Mouse (Mus musculus) cortical plate, adult 2 months (tissue): ENCODE results near the gene Tpgs1.

Experiments used
- CTCF ChIP-seq: fragments of 200-500 bp; IDR thresholded peaks from 2 replicates; pipeline ENCODE4 v1.5.1; 2011; ENCODE audit warnings: mild to moderate bottlenecking, control low read depth, low read length; ENCODE audit not compliant: insufficient read depth; ENCODE audit errors: extremely low read depth
- POLR2A ChIP-seq: fragments of 200-500 bp; IDR thresholded peaks from 2 replicates; pipeline ENCODE4 v1.6.1; 2011; ENCODE audit warnings: mild to moderate bottlenecking, low read length, control low read depth; ENCODE audit not compliant: insufficient read depth; ENCODE audit errors: extremely low read depth

DNA sequence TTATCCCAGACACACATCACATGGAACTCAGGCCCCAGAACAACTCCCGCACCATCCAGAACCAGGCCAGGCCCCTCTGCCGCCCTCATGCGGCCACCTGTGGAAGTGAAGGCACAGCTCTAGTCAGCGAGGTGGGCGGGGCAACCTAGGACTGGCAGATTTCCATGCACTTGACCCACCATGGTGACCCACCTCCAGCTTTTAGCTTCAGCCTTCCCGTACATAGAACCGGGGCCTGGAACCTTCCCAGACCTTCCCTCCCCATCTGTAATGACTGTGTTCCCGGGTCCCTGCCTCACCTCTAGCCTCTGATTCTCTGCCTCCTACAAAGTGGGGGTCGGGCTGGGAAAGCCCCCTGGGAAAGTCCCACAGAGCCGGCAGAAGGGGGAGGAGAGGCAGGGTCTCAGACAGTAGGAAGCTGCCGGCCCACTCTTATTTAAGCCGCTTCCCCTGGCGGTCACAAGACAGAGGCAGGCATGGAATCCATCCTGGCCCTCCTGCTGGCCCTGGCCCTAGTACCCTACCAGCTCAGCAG, 5.0 kb upstream of the Tpgs1 start, which contains the start of gene Madcam1:
- TF ChIP-seq POLR2A (no peak), CTCF (peak; percentile 75)
